Mouse (Mus musculus): ENCODE data around the gene Tdo2. TPM values are rescaled to one million over a fixed set of nuclear protein-coding genes. Genes with fewer than 3 reads are reported as not detected.

The Tdo2 gene
- polyA plus RNA-seq, 1 experiment: not detected

DNA sequence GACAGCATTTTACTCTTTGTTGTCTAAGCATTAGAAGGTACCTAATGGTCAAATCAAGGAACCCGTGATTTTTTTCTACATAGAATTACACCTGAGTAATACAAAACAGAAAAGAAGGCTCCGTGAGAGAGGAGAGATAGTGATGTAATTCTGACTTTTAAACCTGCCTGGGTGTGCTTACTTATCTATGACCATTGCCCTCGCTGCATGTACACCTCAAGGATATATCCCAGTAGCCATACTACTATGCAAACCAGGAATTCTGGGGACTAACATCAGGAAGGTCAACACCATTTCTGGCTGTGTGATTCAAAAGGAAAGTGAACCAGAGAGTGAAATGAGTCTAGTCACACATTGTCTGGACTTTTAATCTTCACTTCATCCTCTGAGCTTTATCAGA lies 33.7 kb downstream of the Tdo2 start:
- Histone ChIP-seq H3K79me2 (ENCODE audit: control insufficient read depth, insufficient read depth) (no peaks in the 10 kb centered on the region), H3K27me3 (ENCODE audit: control insufficient read depth, insufficient read depth, insufficient read length) (no peaks in the 10 kb centered on the region), H3K4me3 (ENCODE audit: insufficient read depth, poor library complexity, severe bottlenecking) (no peak overlapping the region), H3ac (ENCODE audit: control insufficient read depth, insufficient read length, low read depth) (no peak overlapping the region), H3K36me3 (ENCODE audit: control insufficient read depth, insufficient read depth) (no peaks in the 10 kb centered on the region), H3K79me3 (ENCODE audit: low read depth) (no peaks in the 10 kb centered on the region)
- no peak for TF ChIP-seq CTCF (IDR thresholded peaks at IDR 0.05; ENCODE audit: control insufficient read depth, insufficient read depth, insufficient read length)
- no peak for TF ChIP-seq CEBPB (IDR thresholded peaks at IDR 0.05; ENCODE audit: low read depth)
- TF ChIP-seq MYOG (IDR thresholded peaks at IDR 0.05; ENCODE audit: control insufficient read depth, extremely low read depth, insufficient read length): no peak
- no peak for TF ChIP-seq USF1 (IDR thresholded peaks at IDR 0.05; ENCODE audit: low read depth)
- TF ChIP-seq MAX (IDR thresholded peaks at IDR 0.05): no peak
- no peak for TF ChIP-seq MYOD1 (IDR thresholded peaks at IDR 0.05; ENCODE audit: control insufficient read depth, insufficient read length, low read depth)
- no peak for TF ChIP-seq FOSL1 (IDR thresholded peaks at IDR 0.05; ENCODE audit: insufficient read depth, low read length, poor library complexity, severe bottlenecking)

DNA sequence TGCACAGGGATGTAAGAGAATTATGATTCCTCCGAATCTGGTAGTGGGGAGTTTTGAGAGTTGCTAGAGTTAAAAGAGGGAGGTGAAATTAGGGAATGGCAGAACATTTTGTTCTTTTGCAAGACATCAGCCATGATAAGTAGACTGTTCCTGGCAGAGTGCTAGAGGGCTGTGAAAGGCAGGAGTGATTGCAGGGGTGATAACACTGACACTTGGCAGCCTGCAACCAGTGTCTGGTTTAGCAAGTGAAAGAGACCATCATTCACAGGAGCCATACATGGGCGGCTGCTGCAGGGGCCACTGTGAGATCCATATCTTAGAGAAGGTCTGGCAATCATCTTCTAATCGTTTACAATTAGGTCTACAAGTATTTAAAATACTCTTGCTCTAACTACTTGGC lies 37.1 kb downstream of the Tdo2 start:
- Histone ChIP-seq H3K79me2 (ENCODE audit: control insufficient read depth, insufficient read depth) (no peaks in the 10 kb centered on the region), H3ac (ENCODE audit: control insufficient read depth, insufficient read length, low read depth) (no peak overlapping the region), H3K36me3 (ENCODE audit: control insufficient read depth, insufficient read depth) (no peaks in the 10 kb centered on the region), H3K27me3 (ENCODE audit: control insufficient read depth, insufficient read depth, insufficient read length) (no peaks in the 10 kb centered on the region), H3K79me3 (ENCODE audit: low read depth) (no peaks in the 10 kb centered on the region), H3K4me3 (ENCODE audit: insufficient read depth, poor library complexity, severe bottlenecking) (no peak overlapping the region)
- TF ChIP-seq FOSL1 (IDR thresholded peaks at IDR 0.05; ENCODE audit: insufficient read depth, low read length, poor library complexity, severe bottlenecking): no peak
- no peak for TF ChIP-seq CTCF (IDR thresholded peaks at IDR 0.05; ENCODE audit: control insufficient read depth, insufficient read depth, insufficient read length)
- no peak for TF ChIP-seq USF1 (IDR thresholded peaks at IDR 0.05; ENCODE audit: low read depth)
- no peak for TF ChIP-seq MAX (IDR thresholded peaks at IDR 0.05)
- TF ChIP-seq CEBPB (IDR thresholded peaks at IDR 0.05; ENCODE audit: low read depth): no peak
- no peak for TF ChIP-seq MYOG (IDR thresholded peaks at IDR 0.05; ENCODE audit: control insufficient read depth, extremely low read depth, insufficient read length)
- no peak for TF ChIP-seq MYOD1 (IDR thresholded peaks at IDR 0.05; ENCODE audit: control insufficient read depth, insufficient read length, low read depth)

DNA sequence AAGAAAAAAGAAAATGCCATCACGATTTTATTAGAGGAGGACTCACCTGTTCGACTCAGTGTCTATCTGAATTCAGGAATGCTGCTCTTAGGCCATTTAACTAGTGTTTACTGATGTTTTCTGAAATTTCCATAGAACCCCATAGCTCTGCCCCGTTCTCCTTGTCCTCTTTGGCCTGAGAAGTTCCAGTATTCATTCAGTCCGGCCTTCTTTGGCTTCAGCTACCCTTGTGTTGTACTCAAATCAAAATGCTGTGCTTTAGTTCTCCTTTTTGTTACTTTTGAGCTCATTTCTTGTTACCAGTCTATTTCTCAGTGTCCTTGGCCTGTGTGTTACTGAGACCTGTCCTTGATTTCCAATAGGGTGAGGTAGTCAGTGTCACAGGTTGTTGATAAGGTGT lies 42.7 kb downstream of the Tdo2 start:
- no peaks in the 10 kb centered on the region for H3K79me3 ChIP-seq (ENCODE audit: low read depth)
- no peak for TF ChIP-seq MYOG (IDR thresholded peaks at IDR 0.05; ENCODE audit: control insufficient read depth, extremely low read depth, insufficient read length)
- no peak for TF ChIP-seq CTCF (IDR thresholded peaks at IDR 0.05; ENCODE audit: control insufficient read depth, insufficient read depth, insufficient read length)
- no peak overlapping the region for H3K4me3 ChIP-seq (ENCODE audit: insufficient read depth, poor library complexity, severe bottlenecking)
- no peaks in the 10 kb centered on the region for H3K36me3 ChIP-seq (ENCODE audit: control insufficient read depth, insufficient read depth)
- no peaks in the 10 kb centered on the region for H3K27me3 ChIP-seq (ENCODE audit: control insufficient read depth, insufficient read depth, insufficient read length)
- H3ac ChIP-seq (ENCODE audit: control insufficient read depth, insufficient read length, low read depth): no peak overlapping the region
- no peaks in the 10 kb centered on the region for H3K79me2 ChIP-seq (ENCODE audit: control insufficient read depth, insufficient read depth)

DNA sequence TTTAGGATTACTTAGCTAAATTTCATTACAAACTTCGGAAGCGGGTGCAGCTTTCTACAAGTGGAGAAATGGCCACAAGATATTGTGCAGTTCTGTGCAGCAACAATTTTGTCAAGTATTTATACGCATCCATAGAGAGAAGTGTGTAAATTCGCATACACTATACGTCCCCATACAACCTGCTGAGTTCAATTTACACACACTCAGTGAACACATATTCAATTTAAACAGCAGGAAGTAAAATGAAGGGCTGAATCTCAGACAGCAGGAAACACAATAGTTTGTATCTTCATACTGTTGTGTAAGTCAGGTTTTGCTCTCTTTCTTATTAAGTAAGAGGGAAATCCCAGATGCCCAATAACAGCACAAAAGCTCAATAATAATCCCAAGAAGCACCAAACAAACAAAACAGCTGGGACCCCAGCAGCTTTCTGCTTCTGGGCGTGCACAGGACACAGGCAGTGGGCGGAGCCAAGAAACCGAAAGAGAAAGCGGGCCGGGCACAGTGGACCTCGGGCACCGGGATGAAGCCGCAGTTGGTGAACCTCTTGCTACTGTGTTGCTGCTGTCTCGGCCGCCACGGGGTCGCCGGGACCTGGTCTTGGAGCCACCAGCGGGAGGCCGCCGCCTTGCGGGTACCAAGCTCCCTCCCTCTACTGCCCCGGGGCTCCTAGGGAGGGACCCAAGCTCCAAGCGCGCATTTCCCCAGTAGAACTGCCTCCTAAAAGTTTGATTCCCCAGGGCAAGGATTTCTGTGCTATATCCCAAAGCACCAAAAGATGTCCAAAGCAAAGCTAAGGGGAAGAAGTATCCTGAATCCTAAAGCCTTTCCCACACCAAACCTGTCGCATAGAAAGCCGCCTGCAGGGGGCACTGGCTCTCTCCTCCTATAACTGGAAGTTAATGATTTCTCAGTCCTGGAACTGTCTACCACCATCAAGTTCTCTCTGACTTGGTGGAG lies 43.6 kb downstream of the Tdo2 start, which contains the start of gene Ctso:
TSS of gene Ctso (plus strand) at position 461 of the 961 bp plus-strand sequence.
- H3K36me3 ChIP-seq (ENCODE audit: control insufficient read depth, insufficient read depth): no peaks in the 10 kb centered on the region
- TF ChIP-seq MYOG (IDR thresholded peaks at IDR 0.05; ENCODE audit: control insufficient read depth, extremely low read depth, insufficient read length) (no peak), MYOD1 (IDR thresholded peaks at IDR 0.05; ENCODE audit: control insufficient read depth, insufficient read length, low read depth) (no peak), CTCF (IDR thresholded peaks at IDR 0.05; ENCODE audit: control insufficient read depth, insufficient read depth, insufficient read length) (no peak), USF1 (IDR thresholded peaks at IDR 0.05; ENCODE audit: low read depth) (no peak), MAX (IDR thresholded peaks at IDR 0.05) (no peak), FOSL1 (IDR thresholded peaks at IDR 0.05; ENCODE audit: insufficient read depth, low read length, poor library complexity, severe bottlenecking) (no peak), CEBPB (IDR thresholded peaks at IDR 0.05; ENCODE audit: low read depth) (no peak)
- no peaks in the 10 kb centered on the region for H3K79me3 ChIP-seq (ENCODE audit: low read depth)
- H3K27me3 ChIP-seq (ENCODE audit: control insufficient read depth, insufficient read depth, insufficient read length): no peaks in the 10 kb centered on the region
- peak within 1 kb of the TSS; percentile 75 for H3ac ChIP-seq (ENCODE audit: control insufficient read depth, insufficient read length, low read depth)
- peak within 1 kb of the TSS; percentile 47 for H3K4me3 ChIP-seq (ENCODE audit: insufficient read depth, poor library complexity, severe bottlenecking)
- no peaks in the 10 kb centered on the region for H3K79me2 ChIP-seq (ENCODE audit: control insufficient read depth, insufficient read depth)

DNA sequence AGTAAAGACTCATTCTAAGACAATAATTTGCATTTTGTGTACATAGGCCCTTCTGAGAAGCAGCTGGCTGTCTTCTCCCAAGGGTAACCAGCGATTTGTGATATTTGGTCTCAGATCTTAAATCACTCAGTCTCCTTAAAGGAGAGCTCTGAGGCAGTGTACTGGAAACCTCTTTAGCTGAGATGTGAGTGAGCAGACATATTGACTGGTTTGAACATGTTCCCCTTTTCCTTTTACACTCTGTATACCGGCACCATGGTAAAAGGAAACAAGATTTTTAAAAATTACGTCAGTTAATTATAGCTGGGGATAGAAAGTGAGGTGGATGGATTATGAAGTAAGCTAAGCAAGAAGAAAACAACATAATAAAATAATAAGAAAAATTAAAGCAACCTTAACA lies 44.3 kb downstream of the Tdo2 start:
- TF ChIP-seq MYOG (IDR thresholded peaks at IDR 0.05; ENCODE audit: control insufficient read depth, extremely low read depth, insufficient read length) (no peak), FOSL1 (IDR thresholded peaks at IDR 0.05; ENCODE audit: insufficient read depth, low read length, poor library complexity, severe bottlenecking) (no peak), MYOD1 (IDR thresholded peaks at IDR 0.05; ENCODE audit: control insufficient read depth, insufficient read length, low read depth) (no peak), USF1 (IDR thresholded peaks at IDR 0.05; ENCODE audit: low read depth) (no peak), CEBPB (IDR thresholded peaks at IDR 0.05; ENCODE audit: low read depth) (no peak)

More for the DNA sequence above, 44.3 kb downstream of the Tdo2 start:
- H3K79me2 ChIP-seq (ENCODE audit: control insufficient read depth, insufficient read depth): no peaks in the 10 kb centered on the region
- no peaks in the 10 kb centered on the region for H3K79me3 ChIP-seq (ENCODE audit: low read depth)
- no peaks in the 10 kb centered on the region for H3K36me3 ChIP-seq (ENCODE audit: control insufficient read depth, insufficient read depth)
- no peak overlapping the region for H3ac ChIP-seq (ENCODE audit: control insufficient read depth, insufficient read length, low read depth)
- H3K4me3 ChIP-seq (ENCODE audit: insufficient read depth, poor library complexity, severe bottlenecking): no peak overlapping the region
- H3K27me3 ChIP-seq (ENCODE audit: control insufficient read depth, insufficient read depth, insufficient read length): no peaks in the 10 kb centered on the region

Data from C2C12 (cell line).